Mouse (Mus musculus): ENCODE measurements around the gene Mri1. TPM values are rescaled to one million over a fixed set of nuclear protein-coding genes. Genes with fewer than 3 reads are reported as not detected.

The Mri1 gene
- polyA plus RNA-seq, 1 experiment from 2014 or later = 61.4 TPM

GRCm38 (mm10) chr8:84233055-84233454 is 24.1 kb downstream of the Mri1 start:
- Histone ChIP-seq H3K9ac (ENCODE audit: low read length) (no peak overlapping the region), H3K4me2 (ENCODE audit: low read depth, severe bottlenecking) (no peak overlapping the region), H3K9me3 (ENCODE audit: control insufficient read depth, low read length) (no peaks in the 10 kb centered on the region), H3K27me3 (ENCODE audit: control insufficient read depth, insufficient read depth, low read length) (no peaks in the 10 kb centered on the region), H3K36me3 (ENCODE audit: control insufficient read depth, insufficient read depth, low read length) (peaks cover 24% of the 10 kb centered on the region), H3K4me3 (ENCODE audit: low read depth, low read length) (no peak overlapping the region), H3K27ac (replicated peaks; ENCODE audit: low read depth, low read length) (no peak overlapping the region), H3K4me1 (ENCODE audit: control insufficient read depth, insufficient read depth, low read length) (peaks cover 10% of the 10 kb centered on the region; the same call in 1 of the 2 replicates)
- DNase-seq (ENCODE audit: low spot score) = no peak
- 98% methylated on average over 2 of the region's 2 CpGs for WGBS
- ATAC-seq (ENCODE audit: insufficient number of reproducible peaks, low FRiP score, low TSS enrichment, low read depth) = no peak

GRCm38 (mm10) chr8:84230735-84231134 is 26.4 kb downstream of the Mri1 start:
- peaks cover 8% of the 10 kb centered on the region; the same call in 1 of the 2 replicates for H3K4me1 ChIP-seq (ENCODE audit: control insufficient read depth, insufficient read depth, low read length)

GRCm38 (mm10) chr8:84223322-84224029 is 33.6 kb downstream of the Mri1 start:
- H3K9me3 ChIP-seq (ENCODE audit: control insufficient read depth, low read length) = no peaks in the 10 kb centered on the region
- WGBS = 76% methylated on average over 21 of the region's 21 CpGs
- H3K4me2 ChIP-seq (ENCODE audit: low read depth, severe bottlenecking) = no peak overlapping the region
- H3K4me1 ChIP-seq (ENCODE audit: control insufficient read depth, insufficient read depth, low read length) = no peaks in the 10 kb centered on the region
- no peak overlapping the region for H3K4me3 ChIP-seq (ENCODE audit: low read depth, low read length)
- H3K9ac ChIP-seq (ENCODE audit: low read length) = no peak overlapping the region
- no peak overlapping the region for H3K27ac ChIP-seq (replicated peaks; ENCODE audit: low read depth, low read length)
- DNase-seq (ENCODE audit: low spot score) = no peak
- H3K36me3 ChIP-seq (ENCODE audit: control insufficient read depth, insufficient read depth, low read length) = peaks cover 37% of the 10 kb centered on the region
- no peaks in the 10 kb centered on the region for H3K27me3 ChIP-seq (ENCODE audit: control insufficient read depth, insufficient read depth, low read length)
- ATAC-seq (ENCODE audit: insufficient number of reproducible peaks, low FRiP score, low TSS enrichment, low read depth) = no peak

More at GRCm38 (mm10) chr8:84230735-84231134, 26.4 kb downstream of the Mri1 start:
- no peak overlapping the region for H3K4me2 ChIP-seq (ENCODE audit: low read depth, severe bottlenecking)
- H3K27ac ChIP-seq (replicated peaks; ENCODE audit: low read depth, low read length) = no peak overlapping the region
- 85% methylated on average over 17 of the region's 17 CpGs for WGBS
- H3K27me3 ChIP-seq (ENCODE audit: control insufficient read depth, insufficient read depth, low read length) = no peaks in the 10 kb centered on the region
- no peaks in the 10 kb centered on the region for H3K9me3 ChIP-seq (ENCODE audit: control insufficient read depth, low read length)
- no peak for ATAC-seq (ENCODE audit: insufficient number of reproducible peaks, low FRiP score, low TSS enrichment, low read depth)
- H3K9ac ChIP-seq (ENCODE audit: low read length) = no peak overlapping the region
- H3K4me3 ChIP-seq (ENCODE audit: low read depth, low read length) = no peak overlapping the region
- DNase-seq (ENCODE audit: low spot score) = no peak
- H3K36me3 ChIP-seq (ENCODE audit: control insufficient read depth, insufficient read depth, low read length) = peaks cover 34% of the 10 kb centered on the region

- no peaks in the 10 kb centered on the region for H3K4me1 ChIP-seq (ENCODE audit: control insufficient read depth, insufficient read depth, low read length)
These were observed 34.5 kb downstream of the Mri1 start for GRCm38 (mm10) chr8:84222566-84223165.

GRCm38 (mm10) chr8:84220105-84220504 is 37.0 kb downstream of the Mri1 start:
- Histone ChIP-seq H3K27me3 (ENCODE audit: control insufficient read depth, insufficient read depth, low read length) (no peaks in the 10 kb centered on the region), H3K9me3 (ENCODE audit: control insufficient read depth, low read length) (no peaks in the 10 kb centered on the region), H3K4me3 (ENCODE audit: low read depth, low read length) (no peak overlapping the region), H3K4me1 (ENCODE audit: control insufficient read depth, insufficient read depth, low read length) (no peaks in the 10 kb centered on the region), H3K36me3 (ENCODE audit: control insufficient read depth, insufficient read depth, low read length) (peaks cover 31% of the 10 kb centered on the region), H3K4me2 (ENCODE audit: low read depth, severe bottlenecking) (no peak overlapping the region), H3K27ac (replicated peaks; ENCODE audit: low read depth, low read length) (no peak overlapping the region), H3K9ac (ENCODE audit: low read length) (no peak overlapping the region)
- no peak for ATAC-seq (ENCODE audit: insufficient number of reproducible peaks, low FRiP score, low TSS enrichment, low read depth)
- 90% methylated on average over 7 of the region's 7 CpGs for WGBS
- no peak for DNase-seq (ENCODE audit: low spot score)

More at GRCm38 (mm10) chr8:84222566-84223165, 34.5 kb downstream of the Mri1 start:
- no peak overlapping the region for H3K4me2 ChIP-seq (ENCODE audit: low read depth, severe bottlenecking)
- no peaks in the 10 kb centered on the region for H3K9me3 ChIP-seq (ENCODE audit: control insufficient read depth, low read length)
- ATAC-seq (ENCODE audit: insufficient number of reproducible peaks, low FRiP score, low TSS enrichment, low read depth) (no peak), DNase-seq (ENCODE audit: low spot score) (no peak)
- no peaks in the 10 kb centered on the region for H3K27me3 ChIP-seq (ENCODE audit: control insufficient read depth, insufficient read depth, low read length)
- H3K27ac ChIP-seq (replicated peaks; ENCODE audit: low read depth, low read length) = no peak overlapping the region
- H3K4me3 ChIP-seq (ENCODE audit: low read depth, low read length) = no peak overlapping the region
- H3K9ac ChIP-seq (ENCODE audit: low read length) = no peak overlapping the region
- H3K36me3 ChIP-seq (ENCODE audit: control insufficient read depth, insufficient read depth, low read length) = peaks cover 40% of the 10 kb centered on the region
- WGBS = 92% methylated on average over 9 of the region's 9 CpGs

- H3K4me3 ChIP-seq (ENCODE audit: low read depth, low read length) = no peak overlapping the region
- no peaks in the 10 kb centered on the region for H3K9me3 ChIP-seq (ENCODE audit: control insufficient read depth, low read length)
- no peaks in the 10 kb centered on the region for H3K27me3 ChIP-seq (ENCODE audit: control insufficient read depth, insufficient read depth, low read length)
- no peak overlapping the region for H3K27ac ChIP-seq (replicated peaks; ENCODE audit: low read depth, low read length)
- no peak for DNase-seq (ENCODE audit: low spot score)
- 92% methylated on average over 5 of the region's 5 CpGs for WGBS
- ATAC-seq (ENCODE audit: insufficient number of reproducible peaks, low FRiP score, low TSS enrichment, low read depth) = no peak
- H3K4me2 ChIP-seq (ENCODE audit: low read depth, severe bottlenecking) = no peak overlapping the region
- H3K4me1 ChIP-seq (ENCODE audit: control insufficient read depth, insufficient read depth, low read length) = no peaks in the 10 kb centered on the region
- no peak overlapping the region for H3K9ac ChIP-seq (ENCODE audit: low read length)
- H3K36me3 ChIP-seq (ENCODE audit: control insufficient read depth, insufficient read depth, low read length) = peaks cover 29% of the 10 kb centered on the region
These were observed 39.0 kb downstream of the Mri1 start for GRCm38 (mm10) chr8:84218143-84218542.

GRCm38 (mm10) chr8:84217206-84217605 is 39.9 kb downstream of the Mri1 start:
- Histone ChIP-seq H3K27me3 (ENCODE audit: control insufficient read depth, insufficient read depth, low read length) (no peaks in the 10 kb centered on the region), H3K4me2 (ENCODE audit: low read depth, severe bottlenecking) (no peak overlapping the region), H3K4me3 (ENCODE audit: low read depth, low read length) (no peak overlapping the region), H3K9me3 (ENCODE audit: control insufficient read depth, low read length) (no peaks in the 10 kb centered on the region), H3K4me1 (ENCODE audit: control insufficient read depth, insufficient read depth, low read length) (no peaks in the 10 kb centered on the region), H3K27ac (replicated peaks; ENCODE audit: low read depth, low read length) (no peak overlapping the region), H3K9ac (ENCODE audit: low read length) (no peak overlapping the region), H3K36me3 (ENCODE audit: control insufficient read depth, insufficient read depth, low read length) (peaks cover 25% of the 10 kb centered on the region; the same call in 1 of the 2 replicates)
- ATAC-seq (ENCODE audit: insufficient number of reproducible peaks, low FRiP score, low TSS enrichment, low read depth) (no peak), DNase-seq (ENCODE audit: low spot score) (no peak)
- WGBS = 93% methylated on average over 11 of the region's 11 CpGs

- WGBS = 86% methylated on average over 4 of the region's 4 CpGs
These were observed 43.8 kb downstream of the Mri1 start for GRCm38 (mm10) chr8:84213277-84213676.

More at GRCm38 (mm10) chr8:84213277-84213676, 43.8 kb downstream of the Mri1 start:
- no peak overlapping the region for H3K4me2 ChIP-seq (ENCODE audit: low read depth, severe bottlenecking)
- no peak overlapping the region for H3K9ac ChIP-seq (ENCODE audit: low read length)
- H3K27me3 ChIP-seq (ENCODE audit: control insufficient read depth, insufficient read depth, low read length) = no peaks in the 10 kb centered on the region
- no peaks in the 10 kb centered on the region for H3K9me3 ChIP-seq (ENCODE audit: control insufficient read depth, low read length)
- DNase-seq (ENCODE audit: low spot score) (no peak), ATAC-seq (ENCODE audit: insufficient number of reproducible peaks, low FRiP score, low TSS enrichment, low read depth) (no peak)
- H3K36me3 ChIP-seq (ENCODE audit: control insufficient read depth, insufficient read depth, low read length) = peaks cover 26% of the 10 kb centered on the region
- 0 out of 2 replicates have a peak, but pooled peaks cover 2% of the 10 kb centered on the region for H3K4me1 ChIP-seq (ENCODE audit: control insufficient read depth, insufficient read depth, low read length)
- no peak overlapping the region for H3K4me3 ChIP-seq (ENCODE audit: low read depth, low read length)
- H3K27ac ChIP-seq (replicated peaks; ENCODE audit: low read depth, low read length) = no peak overlapping the region

All from limb, embryonic 11.5 days (tissue).